Mouse (Mus musculus): ENCODE results near the gene Dlat. TPM values are rescaled to one million over a fixed set of nuclear protein-coding genes. Genes with fewer than 3 reads are reported as not detected.

Gene Dlat
- polyA plus RNA-seq (2017; shearing (Covaris generic)) = 10 to 100 TPM; 36.7 to 38.2 TPM

DNA sequence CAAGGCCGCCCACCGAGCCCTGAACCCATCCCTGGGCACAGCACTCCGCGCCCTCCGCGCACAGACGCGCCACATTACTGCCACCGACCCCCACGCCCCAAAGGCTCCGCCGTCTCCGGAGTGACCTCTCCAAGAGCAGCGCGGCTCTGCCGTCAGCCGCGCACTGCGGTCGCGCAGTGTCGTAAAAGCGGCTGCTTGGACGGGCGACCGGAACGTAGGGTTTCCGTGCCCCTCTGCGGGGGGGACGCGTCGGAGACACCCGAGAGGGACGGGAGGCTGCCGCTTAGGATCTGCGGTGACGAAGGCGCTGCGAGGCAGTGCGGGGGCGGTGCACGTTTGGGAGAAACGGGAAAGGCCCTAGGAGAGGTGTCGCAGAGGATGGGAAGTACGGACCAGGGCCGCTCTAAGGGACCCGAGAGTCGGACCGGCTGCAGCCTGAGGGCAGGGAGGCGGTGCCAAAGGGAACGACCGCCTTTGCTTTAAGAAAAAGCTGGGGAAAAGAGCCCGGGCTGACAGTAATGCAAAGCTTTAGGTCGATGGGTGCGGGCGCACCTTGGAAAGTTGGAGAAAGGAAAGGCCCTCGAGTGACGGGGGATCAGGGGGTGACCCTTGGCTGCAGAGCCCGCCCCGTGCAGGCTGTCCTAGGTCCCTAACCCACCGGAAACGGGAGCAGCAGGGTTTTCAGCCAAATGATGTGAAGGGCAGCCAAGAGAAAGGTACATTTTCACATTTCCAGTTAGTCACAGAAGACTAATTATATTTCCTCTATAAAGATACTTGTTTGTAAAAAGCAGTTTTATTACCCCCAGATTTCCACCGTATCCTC, at the start of gene Dlat:
Dlat (minus strand) TSS at position 389 of the 826 bp plus-strand sequence.

GRCm38 (mm10) chr9:50616766-50617603, 42.6 kb downstream of the Dlat start, which contains the start of the genes Pih1d2 and Nkapd1:
Pih1d2 (plus strand) TSS chr9:50617321.
Nkapd1 (minus strand) TSS chr9:50617464.

GRCm38 (mm10) chr9:50603189-50603997, 56.2 kb downstream of the Dlat start, which contains the start of the genes Sdhd and Timm8b:
Sdhd (minus strand) TSS chr9:50603812.
Timm8b (plus strand) TSS chr9:50603910.

Other genes starting within 250 kb of the Dlat start
- gene Plet1, start 165.3 kb downstream of the Dlat start, polyA plus RNA-seq (2017; shearing (Covaris generic)) = under 1 TPM; 0.31 to 0.33 TPM
- 100 to 1,000 TPM; 127 to 128 TPM for gene Pts, start 131.1 kb downstream of the Dlat start, polyA plus RNA-seq (2017; shearing (Covaris generic))
- gene Il18, start 105.0 kb downstream of the Dlat start, polyA plus RNA-seq (2017; shearing (Covaris generic)) = 1 to 10 TPM; 3.9 to 7.6 TPM
- under 1 TPM; 0.82 TPM for gene Bco2, start 104.6 kb downstream of the Dlat start, polyA plus RNA-seq (2017; shearing (Covaris generic))
- under 1 TPM in 1 of 2 experiments, not detected in 1; 0.16 TPM for gene Tex12, start 98.5 kb downstream of the Dlat start, polyA plus RNA-seq (2017; shearing (Covaris generic))
- 100 to 1,000 TPM; 189 to 227 TPM for gene Sdhd, start 56.0 kb downstream of the Dlat start, polyA plus RNA-seq (2017; shearing (Covaris generic))
- gene Timm8b, start 55.9 kb downstream of the Dlat start, polyA plus RNA-seq (2017; shearing (Covaris generic)) = 100 to 1,000 TPM; 123 to 129 TPM
- 1 to 10 TPM in 1 of 2 experiments, not detected in 1; 1.3 TPM for gene Pih1d2, start 42.5 kb downstream of the Dlat start, polyA plus RNA-seq (2017; shearing (Covaris generic))
- 10 to 100 TPM; 25.5 to 30.3 TPM for gene Nkapd1, start 42.3 kb downstream of the Dlat start, polyA plus RNA-seq (2017; shearing (Covaris generic))
- gene Dixdc1, start 79.7 kb upstream of the Dlat start, polyA plus RNA-seq (2017; shearing (Covaris generic)) = under 1 TPM; 0.20 to 0.22 TPM
- not detected for gene 2310030G06Rik, start 86.8 kb upstream of the Dlat start, polyA plus RNA-seq (2017; shearing (Covaris generic))
- not detected for gene Cryab, start 91.5 kb upstream of the Dlat start, polyA plus RNA-seq (2017; shearing (Covaris generic))
- gene Hspb2, start 92.6 kb upstream of the Dlat start, polyA plus RNA-seq (2017; shearing (Covaris generic)) = under 1 TPM in 1 of 2 experiments, not detected in 1; 0.84 TPM
- 1 to 10 TPM; 6.7 to 9.7 TPM for gene Fdxacb1, start 108.5 kb upstream of the Dlat start, polyA plus RNA-seq (2017; shearing (Covaris generic))
- 10 to 100 TPM; 15.9 to 21.5 TPM for gene Alg9, start 115.2 kb upstream of the Dlat start, polyA plus RNA-seq (2017; shearing (Covaris generic))
- gene 1110032A03Rik, start 115.7 kb upstream of the Dlat start, polyA plus RNA-seq (2017; shearing (Covaris generic)) = 10 to 100 TPM; 10.1 to 14.5 TPM
- gene Ppp2r1b, start 185.5 kb upstream of the Dlat start, polyA plus RNA-seq (2017; shearing (Covaris generic)) = 10 to 100 TPM; 73.9 to 89.8 TPM

Data from activated CD4-positive, CD25-positive, alpha-beta regulatory T cell (primary cell).